Mouse (Mus musculus): ENCODE results near the gene Megf11.

The Megf11 gene

DNA sequence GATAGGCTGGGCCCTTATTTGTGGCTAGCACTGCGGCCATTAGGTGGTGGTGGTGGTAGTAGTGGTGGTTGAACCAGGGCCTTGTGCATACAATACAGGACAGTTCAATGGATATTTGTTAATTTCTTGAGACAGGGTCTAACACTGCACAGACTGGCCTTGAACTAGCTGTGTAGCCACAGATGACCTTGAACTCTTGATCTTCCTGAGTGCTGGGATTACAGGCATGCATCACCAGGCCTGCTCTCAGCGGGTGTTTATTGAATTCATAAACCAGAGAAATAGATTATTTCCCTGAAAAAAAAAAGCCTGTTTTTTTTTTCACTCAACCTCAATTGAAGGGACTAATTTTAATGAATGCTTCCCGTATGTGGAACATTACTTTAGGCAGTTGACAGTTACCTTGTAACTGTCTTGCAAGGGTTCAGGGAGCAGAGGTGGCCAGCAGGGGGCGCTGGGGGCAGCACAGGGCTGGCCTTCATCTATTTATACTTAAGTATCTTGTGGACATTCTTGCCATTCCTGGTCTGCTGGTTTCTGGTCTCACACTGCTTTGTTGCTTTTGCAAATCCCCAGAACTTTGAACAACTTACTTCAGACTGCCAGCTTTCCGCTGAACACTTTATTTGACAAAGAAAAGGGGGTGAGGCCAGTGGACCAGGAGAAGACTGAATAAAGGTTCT lies 8.6 kb downstream of the Megf11 start:
- 62% methylated on average over 5 of the region's 5 CpGs for WGBS

- whole genome bisulfite sequencing, result 55% methylated on average over 7 of the region's 7 CpGs
Observed at GRCm38 (mm10) chr9:64395238-64395920, 10.0 kb downstream of the Megf11 start.

DNA sequence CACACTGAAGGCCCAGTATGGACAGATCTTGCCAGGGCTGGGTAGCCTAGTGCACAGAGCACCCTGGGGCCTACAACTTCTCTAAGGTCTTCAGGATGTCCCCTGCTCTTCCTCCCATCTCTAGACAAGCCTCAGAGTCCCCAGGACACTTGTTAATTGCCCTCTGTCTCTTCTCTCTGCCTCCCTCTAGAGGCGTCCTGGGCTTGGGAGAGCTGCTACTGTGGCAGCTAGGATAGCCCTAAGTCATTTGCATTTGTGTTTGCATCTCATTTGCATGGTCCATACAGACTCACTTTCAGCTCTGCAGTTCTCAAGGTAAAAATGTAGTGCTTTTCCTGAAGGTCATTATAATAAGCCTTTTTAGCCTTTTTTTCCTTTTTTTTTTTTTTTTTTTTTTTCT lies 11.7 kb downstream of the Megf11 start:
- 36% methylated on average over 1 of the region's 1 CpGs for WGBS

- WGBS, result 34% methylated on average over 8 of the region's 8 CpGs
Observed at GRCm38 (mm10) chr9:64399121-64399520, 13.7 kb downstream of the Megf11 start.

DNA sequence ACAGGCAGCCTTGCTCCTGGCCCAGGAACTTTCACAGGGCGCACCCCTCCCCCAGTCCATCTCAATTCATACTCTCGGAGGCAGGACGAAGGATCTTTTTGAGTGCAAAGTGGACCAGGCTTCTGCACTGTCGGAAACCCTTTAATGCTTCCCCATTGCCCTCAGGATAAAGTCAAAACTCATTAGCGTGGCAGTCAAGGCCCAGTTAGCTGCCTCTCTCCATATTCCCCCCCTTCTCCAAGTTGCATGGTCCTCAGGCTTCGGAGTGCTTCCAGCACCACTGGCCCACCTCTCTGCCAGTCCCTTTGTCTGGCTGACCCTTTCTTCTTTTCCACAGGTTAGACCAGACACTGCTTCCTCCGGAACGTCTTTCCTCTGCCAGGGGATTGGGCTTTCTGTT lies 16.7 kb downstream of the Megf11 start:
- 93% methylated on average over 8 of the region's 8 CpGs for WGBS

DNA sequence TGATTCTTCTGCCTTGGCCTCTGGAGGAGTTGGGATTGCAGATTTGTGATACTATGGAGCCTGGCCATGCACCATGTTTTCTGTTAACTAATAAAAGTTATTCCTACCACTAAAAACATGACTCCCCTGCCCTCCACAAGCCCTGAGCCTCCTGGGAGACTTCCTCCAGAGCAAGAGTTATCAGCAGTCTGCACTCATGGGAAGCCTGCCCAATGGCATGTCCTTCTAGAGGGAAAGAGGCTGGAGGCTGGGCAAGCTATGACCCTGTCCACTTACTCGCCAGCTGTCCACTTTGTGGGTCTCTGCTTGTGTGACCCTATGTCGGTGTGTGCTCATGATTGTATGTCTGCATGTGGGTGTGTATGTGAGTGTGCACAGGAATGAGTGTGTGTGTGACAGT lies 21.4 kb downstream of the Megf11 start:
- 86% methylated on average over 2 of the region's 2 CpGs for WGBS

DNA sequence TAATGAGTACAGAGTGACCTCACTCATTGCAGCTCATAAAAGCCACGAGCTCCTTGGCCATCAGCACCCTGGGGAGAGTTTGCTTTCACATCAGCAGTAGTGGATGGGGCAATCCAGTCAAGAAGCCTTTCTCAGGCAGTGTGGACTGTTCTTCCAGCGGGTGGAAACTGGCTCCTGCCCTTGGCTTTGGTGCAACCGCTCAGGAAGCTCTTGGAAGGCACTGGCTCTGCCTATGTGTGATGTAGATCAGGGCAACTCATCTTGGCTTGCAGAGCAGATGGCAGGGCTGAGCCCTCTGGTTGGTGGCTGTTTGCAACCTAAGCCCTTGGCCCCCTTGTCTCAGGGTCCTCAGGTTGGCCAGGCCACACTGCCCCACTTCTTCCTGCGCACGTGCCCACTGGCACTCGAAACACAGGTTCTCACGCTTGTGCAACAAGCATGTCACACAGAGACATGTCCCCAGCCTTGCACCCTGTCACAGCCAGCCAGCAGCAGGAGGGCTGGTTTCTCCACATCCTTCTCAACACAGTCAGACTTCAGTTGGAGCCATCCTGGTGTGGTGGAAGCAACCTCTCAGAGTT lies 22.1 kb downstream of the Megf11 start:
- WGBS, result 89% methylated on average over 7 of the region's 7 CpGs

DNA sequence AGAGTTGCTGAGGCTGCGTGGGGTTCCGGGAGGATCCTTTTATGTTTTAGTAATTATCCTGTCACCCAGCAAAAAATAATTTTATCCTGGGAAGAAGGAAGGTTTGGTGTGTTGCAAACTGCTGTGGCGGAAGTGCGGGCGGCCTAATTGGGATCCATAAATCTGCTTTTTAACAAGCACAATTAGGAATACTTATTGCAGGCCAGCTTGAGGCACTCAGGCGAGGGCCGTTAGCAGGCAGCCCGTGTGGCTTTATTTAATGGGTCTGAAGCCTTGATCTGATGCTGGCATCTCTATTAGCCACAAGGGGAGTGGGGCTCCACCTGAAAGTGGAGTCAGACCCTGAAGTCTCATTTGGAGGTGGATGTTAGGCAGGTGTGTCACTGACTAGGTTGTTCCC lies 23.4 kb downstream of the Megf11 start:
- 76% methylated on average over 8 of the region's 8 CpGs for WGBS

DNA sequence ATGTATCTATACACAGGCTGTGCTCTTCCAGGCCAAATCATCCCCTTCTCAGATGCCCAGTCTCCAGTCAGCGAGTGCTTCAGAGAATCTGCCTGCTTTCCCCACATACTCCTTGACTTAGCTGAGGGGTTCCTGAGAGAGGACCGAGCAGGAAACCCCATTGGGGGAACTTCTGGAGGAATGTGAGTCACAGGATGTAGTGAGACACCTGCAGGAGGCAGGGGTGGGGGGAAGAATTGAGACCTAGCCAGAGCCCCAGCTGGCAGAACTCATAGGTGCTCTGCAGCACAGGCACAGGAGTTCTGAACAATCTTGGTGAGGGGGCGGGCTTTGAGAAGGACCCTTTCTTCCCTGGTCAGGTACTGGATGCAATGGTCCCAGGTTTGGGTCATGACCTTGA lies 35.0 kb downstream of the Megf11 start:
- WGBS, result 86% methylated on average over 3 of the region's 3 CpGs

GRCm38 (mm10) chr9:64421986-64422616 lies 36.7 kb downstream of the Megf11 start:
- 63% methylated on average over 8 of the region's 8 CpGs for WGBS

DNA sequence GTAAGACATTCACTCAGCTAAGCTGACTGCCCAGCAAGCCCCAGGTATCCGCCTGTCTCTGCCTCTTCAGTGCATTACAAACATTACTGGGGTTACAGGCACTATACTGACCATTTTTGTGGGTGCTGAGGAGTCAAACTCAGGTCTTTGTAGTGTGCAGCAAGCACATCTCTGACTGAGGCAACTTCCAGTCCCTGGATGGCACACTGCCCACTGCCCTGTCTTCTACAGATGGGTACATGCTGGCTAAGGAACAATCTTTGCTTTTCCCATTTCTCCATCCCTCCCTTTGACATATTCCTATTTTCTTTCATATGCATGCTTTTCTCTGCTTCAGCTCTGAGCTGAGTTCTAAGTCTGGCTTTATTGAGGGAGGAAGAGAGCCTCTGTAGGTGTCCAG lies 38.5 kb downstream of the Megf11 start:
- 98% methylated on average over 1 of the region's 1 CpGs for WGBS

DNA sequence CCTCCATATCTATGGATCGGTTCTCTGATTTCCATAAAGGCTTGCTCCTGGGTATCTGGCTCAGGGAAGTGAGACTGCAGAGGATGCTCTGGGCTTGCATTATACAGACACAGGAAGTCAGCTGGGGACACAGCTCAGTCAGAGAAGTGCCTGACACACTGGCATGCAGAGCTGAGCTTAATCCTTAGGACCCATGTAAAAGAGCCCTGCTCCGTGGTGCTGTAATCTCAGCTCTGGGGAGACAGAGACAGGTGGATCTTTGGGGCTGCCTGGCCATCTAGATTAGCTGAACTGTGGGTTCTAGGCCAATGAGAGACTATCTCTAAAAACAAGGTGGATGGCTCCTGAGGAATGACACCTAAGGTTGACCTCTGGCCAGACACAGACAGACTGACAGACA lies 50.7 kb downstream of the Megf11 start:
- WGBS, result 54% methylated on average over 2 of the region's 2 CpGs

GRCm38 (mm10) chr9:64440101-64440500 lies 54.7 kb downstream of the Megf11 start:
- WGBS, result 89% methylated on average over 7 of the region's 7 CpGs

- WGBS, result 83% methylated on average over 1 of the region's 1 CpGs
Observed at GRCm38 (mm10) chr9:64445981-64446380, 60.6 kb downstream of the Megf11 start.

- 41% methylated on average over 6 of the region's 6 CpGs for WGBS
Observed at GRCm38 (mm10) chr9:64447070-64447469, 61.6 kb downstream of the Megf11 start.

DNA sequence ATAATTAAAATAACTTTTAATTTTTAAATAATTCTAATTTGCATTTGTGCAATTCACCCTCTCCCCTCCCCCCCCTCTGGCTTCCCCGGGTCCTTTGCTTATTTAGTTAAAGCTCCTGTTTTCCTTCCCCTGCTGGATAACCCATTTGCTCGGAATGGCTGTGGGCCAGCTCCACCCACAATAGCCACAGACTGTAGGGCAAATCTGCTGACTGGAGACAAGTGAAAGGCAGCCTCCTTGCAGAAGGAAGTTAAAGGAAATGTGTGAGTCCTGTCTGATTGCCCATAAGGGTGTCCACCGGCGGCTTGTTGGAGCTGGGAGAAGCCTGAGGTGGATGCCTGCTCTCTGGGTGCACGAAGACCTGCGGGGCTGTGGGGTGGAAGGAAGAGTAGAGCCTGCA lies 62.1 kb downstream of the Megf11 start:
- 27% methylated on average over 6 of the region's 6 CpGs for WGBS

DNA sequence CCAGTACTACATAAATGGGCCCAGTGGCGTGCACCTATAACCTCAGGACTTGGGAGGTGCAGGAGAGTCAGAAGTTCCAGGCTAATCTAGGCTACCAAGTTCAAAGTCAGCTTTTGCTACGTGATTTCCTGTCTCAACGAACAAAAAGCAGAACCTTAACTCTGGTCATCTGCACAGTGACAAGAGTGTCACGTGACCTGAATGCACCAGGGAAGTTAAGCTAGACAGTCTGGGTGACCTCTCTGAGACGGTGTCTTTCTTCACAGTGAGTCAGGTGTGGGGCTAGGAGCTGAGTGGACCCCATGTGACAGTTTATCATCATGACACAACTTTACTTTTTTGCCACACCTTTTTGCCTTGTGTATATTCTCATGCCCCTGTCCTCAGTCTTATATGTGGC lies 67.3 kb downstream of the Megf11 start:
- WGBS, result 87% methylated on average over 5 of the region's 5 CpGs

DNA sequence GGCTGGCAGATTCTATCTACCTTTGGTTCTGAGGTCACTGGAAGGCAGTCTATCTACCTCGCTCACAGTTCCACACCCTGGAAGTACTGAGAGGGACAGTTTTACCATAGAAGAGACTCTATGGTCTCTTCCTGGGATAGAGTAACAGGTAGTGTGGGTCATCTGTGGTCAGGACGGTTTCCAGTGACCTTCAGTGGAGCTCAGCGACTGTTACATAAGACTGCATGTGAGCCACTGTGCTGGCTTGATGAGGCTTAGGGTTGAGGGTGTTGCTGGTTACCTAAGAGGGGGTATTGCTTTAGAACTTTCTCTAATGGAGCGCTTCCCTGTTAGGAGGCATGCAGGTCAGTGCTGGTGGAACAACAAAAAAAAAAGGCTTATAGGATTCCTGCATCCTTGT lies 68.8 kb downstream of the Megf11 start:
- 90% methylated on average over 4 of the region's 4 CpGs for WGBS

- 33% methylated on average over 9 of the region's 9 CpGs for WGBS
Observed at GRCm38 (mm10) chr9:64455910-64456309, 70.5 kb downstream of the Megf11 start.

- 64% methylated on average over 7 of the region's 7 CpGs for WGBS
Observed at GRCm38 (mm10) chr9:64457596-64457995, 72.2 kb downstream of the Megf11 start.

DNA sequence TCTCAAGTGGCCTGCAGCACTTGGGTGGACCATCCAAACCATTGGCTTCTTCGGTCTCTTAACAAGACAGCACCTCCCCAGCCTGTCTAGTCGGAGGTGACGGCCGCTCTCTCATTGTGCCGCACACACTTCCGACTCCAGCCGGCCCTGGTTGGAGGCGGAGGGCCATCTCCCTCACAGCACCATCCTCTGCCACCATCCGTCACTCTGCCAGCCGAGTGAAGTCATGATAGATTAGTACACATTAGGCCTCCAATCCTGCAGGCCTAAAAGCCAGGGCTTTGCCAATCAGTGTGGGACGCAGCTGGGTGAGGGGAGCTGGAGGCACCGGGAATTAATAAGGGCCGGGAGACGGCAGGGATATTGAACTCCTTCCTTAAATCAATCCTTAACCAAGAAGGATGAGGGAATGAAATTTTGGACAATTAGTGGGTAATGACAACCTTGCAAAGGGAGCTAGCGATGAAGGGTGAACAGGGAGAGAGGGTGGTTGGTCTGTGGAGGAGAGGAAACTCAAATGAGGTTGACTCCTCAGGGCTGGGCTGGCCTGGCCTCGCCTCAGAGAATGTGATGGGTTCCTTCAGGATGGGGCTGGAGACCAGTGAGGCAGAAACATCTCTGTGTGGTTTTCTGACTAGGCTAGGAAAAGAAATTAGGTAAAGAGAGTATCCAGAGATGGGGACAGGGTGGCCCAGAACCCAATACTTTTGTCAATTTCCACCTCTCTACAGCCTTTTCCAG lies 76.3 kb downstream of the Megf11 start:
- 92% methylated on average over 16 of the region's 16 CpGs for WGBS

DNA sequence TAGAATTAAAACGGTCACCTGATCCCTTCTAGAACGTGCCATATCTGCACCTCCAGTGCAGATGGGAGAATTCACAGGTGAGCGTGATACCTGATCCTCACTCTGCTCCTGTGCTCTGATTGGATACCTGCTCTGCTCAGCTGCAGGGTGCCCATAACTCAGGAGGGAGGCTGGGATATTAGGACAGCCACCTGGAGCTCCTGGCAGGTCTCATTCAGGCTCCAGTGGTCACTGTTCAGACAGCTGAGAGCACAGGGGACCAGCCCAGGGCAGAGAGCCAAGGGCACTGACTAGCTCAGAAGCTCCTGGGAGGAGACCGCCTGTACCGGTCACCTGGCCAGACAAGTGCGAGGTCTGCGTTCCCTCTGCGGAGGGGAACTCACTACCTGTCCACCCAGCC lies 80.7 kb downstream of the Megf11 start:
- 77% methylated on average over 8 of the region's 8 CpGs for WGBS

Data from cerebral cortex, adult 2 months (tissue).